Mouse (Mus musculus): ENCODE results near the gene Insl6.

DNA sequence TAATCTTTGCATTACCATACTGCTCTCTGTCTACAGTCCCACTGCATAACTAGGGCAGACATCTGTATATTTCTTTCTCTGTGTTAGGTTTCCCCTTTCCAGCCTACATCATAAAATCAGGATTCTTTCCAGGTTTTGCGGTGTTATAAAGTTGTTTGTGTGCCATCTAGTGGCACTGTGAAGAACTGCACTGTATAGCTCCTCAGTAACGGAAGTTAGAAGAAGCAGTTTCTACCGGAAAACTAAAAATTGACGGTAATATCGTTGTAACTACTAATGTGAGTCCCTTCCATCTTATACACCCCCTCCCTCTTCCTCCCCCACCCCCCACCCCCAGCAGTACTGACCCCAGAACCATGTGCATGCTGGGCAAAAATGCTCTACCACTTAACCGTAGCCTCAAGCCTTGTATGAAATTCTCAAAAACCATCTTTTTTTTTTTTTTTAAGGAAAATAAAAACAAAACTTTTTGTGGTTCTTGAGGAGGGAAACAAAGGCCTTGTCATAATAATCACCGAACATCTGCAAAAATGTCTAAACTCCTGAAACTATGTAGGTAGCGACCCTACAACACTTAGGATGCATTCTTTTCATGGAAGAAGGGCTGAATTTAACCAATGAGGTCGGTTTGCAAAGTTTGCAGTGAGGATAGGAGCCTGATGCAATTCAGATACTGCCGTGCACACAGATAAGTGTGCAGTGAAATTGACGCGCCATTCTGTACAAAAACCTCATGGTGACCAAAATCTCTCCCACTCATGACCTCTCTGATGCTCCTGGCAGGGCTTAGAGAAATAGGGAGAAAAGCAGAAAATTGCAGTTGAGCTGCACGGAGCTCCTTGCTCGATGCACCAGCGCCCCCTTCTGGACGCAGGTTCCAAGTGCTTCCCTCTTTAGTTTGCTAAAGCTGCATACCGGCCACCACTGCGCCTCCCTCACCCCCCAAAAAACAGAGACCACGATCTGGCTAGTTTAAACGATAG, 30.0 kb upstream of the Insl6 start:
- TF ChIP-seq CTCF (IDR thresholded peaks at IDR 0.05; ENCODE audit: low read depth): peak; percentile 98
- no peak for TF ChIP-seq EP300 (IDR thresholded peaks at IDR 0.05; ENCODE audit: low read depth)
